Mouse (Mus musculus): ENCODE results near the gene Ror2. TPM values are rescaled to one million over a fixed set of nuclear protein-coding genes. Genes with fewer than 3 reads are reported as not detected.

Gene Ror2
- polyA plus RNA-seq, 1 experiment from 2014 or later: 13.2 TPM

GRCm38 (mm10) chr13:53247175-53247574, 38.7 kb downstream of the Ror2 start:
- Histone ChIP-seq H3K27me3 (ENCODE audit: control insufficient read depth, insufficient read depth, low read length) (no peaks in the 10 kb centered on the region), H3K4me1 (ENCODE audit: control insufficient read depth in 2 of 2, insufficient read depth in 2 of 2, low read length in 2 of 2) (peaks cover 38 to 52% of the 10 kb centered on the region in 2 experiments), H3K27ac (replicated peaks in 1 of 2; ENCODE audit: control insufficient read depth in 1 of 2, insufficient read depth in 1 of 2, low read depth in 2 of 2, low read length in 2 of 2) (peak overlapping the region; percentile 24 to 35; a peak in 1 of 4 replicates), H3K4me3 (ENCODE audit: control insufficient read depth in 1 of 2, insufficient read depth in 1 of 2, low read depth in 1 of 2, low read length in 2 of 2) (no peak overlapping the region), H3K9me3 (ENCODE audit: control insufficient read depth, low read length) (peaks cover 5% of the 10 kb centered on the region; the same call in 1 of the 2 replicates), H3K4me2 (ENCODE audit: low read length) (no peak overlapping the region), H3K36me3 (ENCODE audit: control insufficient read depth, insufficient read depth, low read length) (no peaks in the 10 kb centered on the region), H3K9ac (ENCODE audit: low read length) (no peak overlapping the region)
- WGBS: 40% methylated on average over 6 of the region's 6 CpGs
- no peak for ATAC-seq (ENCODE audit: insufficient number of reproducible peaks, insufficient read depth, low FRiP score, low read depth)

GRCm38 (mm10) chr13:53244151-53244550, 41.8 kb downstream of the Ror2 start:
- 0 out of 4 replicates have a peak overlapping the region, but pooled peaks of 1 of the 2 experiments have one; percentile 10 for H3K27ac ChIP-seq (replicated peaks in 1 of 2; ENCODE audit: control insufficient read depth in 1 of 2, insufficient read depth in 1 of 2, low read depth in 2 of 2, low read length in 2 of 2)
- H3K4me2 ChIP-seq (ENCODE audit: low read length): no peak overlapping the region
- no peak for ATAC-seq (ENCODE audit: insufficient number of reproducible peaks, insufficient read depth, low FRiP score, low read depth)
- no peaks in the 10 kb centered on the region for H3K36me3 ChIP-seq (ENCODE audit: control insufficient read depth, insufficient read depth, low read length)
- no peak overlapping the region for H3K4me3 ChIP-seq (ENCODE audit: control insufficient read depth in 1 of 2, insufficient read depth in 1 of 2, low read depth in 1 of 2, low read length in 2 of 2)
- H3K9me3 ChIP-seq (ENCODE audit: control insufficient read depth, low read length): peaks cover 9% of the 10 kb centered on the region; the same call in 1 of the 2 replicates
- H3K27me3 ChIP-seq (ENCODE audit: control insufficient read depth, insufficient read depth, low read length): no peaks in the 10 kb centered on the region
- WGBS: 45% methylated on average over 8 of the region's 8 CpGs
- no peak overlapping the region for H3K9ac ChIP-seq (ENCODE audit: low read length)
- peaks cover 33 to 51% of the 10 kb centered on the region in 2 experiments for H3K4me1 ChIP-seq (ENCODE audit: control insufficient read depth in 2 of 2, insufficient read depth in 2 of 2, low read length in 2 of 2)

GRCm38 (mm10) chr13:53237455-53237854, 48.5 kb downstream of the Ror2 start:
- Histone ChIP-seq H3K9ac (ENCODE audit: low read length) (no peak overlapping the region), H3K4me3 (ENCODE audit: control insufficient read depth in 1 of 2, insufficient read depth in 1 of 2, low read depth in 1 of 2, low read length in 2 of 2) (no peak overlapping the region), H3K27me3 (ENCODE audit: control insufficient read depth, insufficient read depth, low read length) (no peaks in the 10 kb centered on the region), H3K4me1 (ENCODE audit: control insufficient read depth in 2 of 2, insufficient read depth in 2 of 2, low read length in 2 of 2) (peaks cover 43 to 52% of the 10 kb centered on the region in 2 experiments), H3K4me2 (ENCODE audit: low read length) (no peak overlapping the region), H3K9me3 (ENCODE audit: control insufficient read depth, low read length) (peaks cover 4% of the 10 kb centered on the region; the same call in 1 of the 2 replicates), H3K36me3 (ENCODE audit: control insufficient read depth, insufficient read depth, low read length) (no peaks in the 10 kb centered on the region), H3K27ac (replicated peaks in 1 of 2; ENCODE audit: control insufficient read depth in 1 of 2, insufficient read depth in 1 of 2, low read depth in 2 of 2, low read length in 2 of 2) (no peak overlapping the region)
- WGBS: 66% methylated on average over 10 of the region's 10 CpGs
- no peak for ATAC-seq (ENCODE audit: insufficient number of reproducible peaks, insufficient read depth, low FRiP score, low read depth)

GRCm38 (mm10) chr13:53236434-53237401, 49.2 kb downstream of the Ror2 start:
- Histone ChIP-seq H3K9me3 (ENCODE audit: control insufficient read depth, low read length) (peaks cover 4% of the 10 kb centered on the region; the same call in 1 of the 2 replicates), H3K36me3 (ENCODE audit: control insufficient read depth, insufficient read depth, low read length) (no peaks in the 10 kb centered on the region), H3K4me2 (ENCODE audit: low read length) (no peak overlapping the region), H3K4me3 (ENCODE audit: control insufficient read depth in 1 of 2, insufficient read depth in 1 of 2, low read depth in 1 of 2, low read length in 2 of 2) (no peak overlapping the region), H3K4me1 (ENCODE audit: control insufficient read depth in 2 of 2, insufficient read depth in 2 of 2, low read length in 2 of 2) (peaks cover 45 to 59% of the 10 kb centered on the region in 2 experiments), H3K9ac (ENCODE audit: low read length) (no peak overlapping the region), H3K27me3 (ENCODE audit: control insufficient read depth, insufficient read depth, low read length) (no peaks in the 10 kb centered on the region), H3K27ac (replicated peaks in 1 of 2; ENCODE audit: control insufficient read depth in 1 of 2, insufficient read depth in 1 of 2, low read depth in 2 of 2, low read length in 2 of 2) (no peak overlapping the region)
- WGBS: 54% methylated on average over 18 of the region's 18 CpGs
- ATAC-seq (ENCODE audit: insufficient number of reproducible peaks, insufficient read depth, low FRiP score, low read depth): no peak

- H3K27me3 ChIP-seq (ENCODE audit: control insufficient read depth, insufficient read depth, low read length): no peaks in the 10 kb centered on the region
- no peak overlapping the region for H3K4me2 ChIP-seq (ENCODE audit: low read length)
- H3K4me3 ChIP-seq (ENCODE audit: control insufficient read depth in 1 of 2, insufficient read depth in 1 of 2, low read depth in 1 of 2, low read length in 2 of 2): no peak overlapping the region
- H3K9ac ChIP-seq (ENCODE audit: low read length): no peak overlapping the region
- ATAC-seq (ENCODE audit: insufficient number of reproducible peaks, insufficient read depth, low FRiP score, low read depth): no peak
- H3K27ac ChIP-seq (replicated peaks in 1 of 2; ENCODE audit: control insufficient read depth in 1 of 2, insufficient read depth in 1 of 2, low read depth in 2 of 2, low read length in 2 of 2): no peak overlapping the region
- no peaks in the 10 kb centered on the region for H3K36me3 ChIP-seq (ENCODE audit: control insufficient read depth, insufficient read depth, low read length)
- peaks cover 2% of the 10 kb centered on the region; the same call in 1 of the 2 replicates for H3K9me3 ChIP-seq (ENCODE audit: control insufficient read depth, low read length)
- peaks cover 46 to 62% of the 10 kb centered on the region in 2 experiments for H3K4me1 ChIP-seq (ENCODE audit: control insufficient read depth in 2 of 2, insufficient read depth in 2 of 2, low read length in 2 of 2)
- 49% methylated on average over 7 of the region's 7 CpGs for WGBS
These were observed 50.0 kb downstream of the Ror2 start for GRCm38 (mm10) chr13:53235953-53236352.

GRCm38 (mm10) chr13:53234844-53235243, 51.1 kb downstream of the Ror2 start:
- 31% methylated on average over 12 of the region's 12 CpGs for WGBS
- H3K9ac ChIP-seq (ENCODE audit: low read length): no peak overlapping the region

GRCm38 (mm10) chr13:53233826-53234786, 51.8 kb downstream of the Ror2 start:
- Histone ChIP-seq H3K9ac (ENCODE audit: low read length) (no peak overlapping the region), H3K9me3 (ENCODE audit: control insufficient read depth, low read length) (no peaks in the 10 kb centered on the region), H3K4me1 (ENCODE audit: control insufficient read depth in 2 of 2, insufficient read depth in 2 of 2, low read length in 2 of 2) (peaks cover 49 to 71% of the 10 kb centered on the region in 2 experiments), H3K36me3 (ENCODE audit: control insufficient read depth, insufficient read depth, low read length) (no peaks in the 10 kb centered on the region), H3K27me3 (ENCODE audit: control insufficient read depth, insufficient read depth, low read length) (no peaks in the 10 kb centered on the region), H3K27ac (replicated peaks in 1 of 2; ENCODE audit: control insufficient read depth in 1 of 2, insufficient read depth in 1 of 2, low read depth in 2 of 2, low read length in 2 of 2) (peak overlapping the region; percentile 26 to 52; a peak in 1 of 4 replicates), H3K4me3 (ENCODE audit: control insufficient read depth in 1 of 2, insufficient read depth in 1 of 2, low read depth in 1 of 2, low read length in 2 of 2) (no peak overlapping the region), H3K4me2 (ENCODE audit: low read length) (no peak overlapping the region)
- WGBS: 50% methylated on average over 15 of the region's 15 CpGs
- 0 out of 2 replicates have a peak, but pooled peaks have one; percentile 7 for ATAC-seq (ENCODE audit: insufficient number of reproducible peaks, insufficient read depth, low FRiP score, low read depth)

More at GRCm38 (mm10) chr13:53234844-53235243, 51.1 kb downstream of the Ror2 start:
- Histone ChIP-seq H3K36me3 (ENCODE audit: control insufficient read depth, insufficient read depth, low read length) (no peaks in the 10 kb centered on the region), H3K9me3 (ENCODE audit: control insufficient read depth, low read length) (no peaks in the 10 kb centered on the region), H3K4me1 (ENCODE audit: control insufficient read depth in 2 of 2, insufficient read depth in 2 of 2, low read length in 2 of 2) (peaks cover 49 to 71% of the 10 kb centered on the region in 2 experiments), H3K27me3 (ENCODE audit: control insufficient read depth, insufficient read depth, low read length) (no peaks in the 10 kb centered on the region), H3K27ac (replicated peaks in 1 of 2; ENCODE audit: control insufficient read depth in 1 of 2, insufficient read depth in 1 of 2, low read depth in 2 of 2, low read length in 2 of 2) (no peak overlapping the region), H3K4me3 (ENCODE audit: control insufficient read depth in 1 of 2, insufficient read depth in 1 of 2, low read depth in 1 of 2, low read length in 2 of 2) (no peak overlapping the region), H3K4me2 (ENCODE audit: low read length) (no peak overlapping the region)
- no peak for ATAC-seq (ENCODE audit: insufficient number of reproducible peaks, insufficient read depth, low FRiP score, low read depth)

Data from heart, embryonic 14.5 days (tissue).